Mouse (Mus musculus) kidney, postnatal 14 days (tissue): ENCODE measurements around the gene Tmem30a.

Experiments
- DNase-seq: peaks from one replicate; pipeline ENCODE4 v3.0.0; 2022; ENCODE audit warnings: mixed read lengths

Gene Tmem30a

DNA sequence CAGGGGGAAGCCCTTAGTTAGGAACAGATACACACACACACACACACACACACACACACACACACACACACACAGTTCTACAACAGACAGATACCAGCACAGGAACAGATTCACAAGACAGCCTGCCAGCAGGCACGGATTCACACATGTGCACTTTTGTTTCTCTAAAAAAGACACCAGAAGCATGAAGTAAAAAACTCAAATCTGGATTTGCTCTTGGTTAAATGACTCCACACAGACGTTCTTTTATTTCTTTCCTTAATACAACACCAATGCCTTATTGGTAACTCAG is 7.6 kb downstream of the Tmem30a start:
- no peak for DNase-seq

- no peak for DNase-seq
Measured at GRCm38 (mm10) chr9:79784934-79785793, 8.1 kb downstream of the Tmem30a start.

GRCm38 (mm10) chr9:79784439-79784838 is 8.9 kb downstream of the Tmem30a start:
- no peak for DNase-seq

DNA sequence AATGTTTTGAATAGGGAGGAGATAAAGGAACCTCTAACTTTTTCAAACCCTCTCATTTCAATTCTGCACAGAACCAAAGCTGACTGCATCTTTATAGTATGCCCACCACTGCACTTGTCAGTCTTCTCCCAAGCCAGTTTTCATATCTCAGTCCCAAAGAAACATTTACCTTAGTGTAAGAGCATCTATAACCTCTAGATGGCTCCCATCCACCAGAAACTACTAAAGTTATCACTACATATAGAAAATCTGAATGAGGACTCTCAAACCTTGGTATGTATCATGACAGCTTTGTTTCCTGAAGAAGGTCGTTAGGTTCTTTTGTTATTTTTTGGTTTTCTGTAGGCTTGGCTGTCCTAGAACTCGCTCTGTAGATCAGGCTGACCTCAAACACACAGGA is 14.0 kb downstream of the Tmem30a start:
- no peak for DNase-seq

GRCm38 (mm10) chr9:79766991-79767545 is 26.2 kb downstream of the Tmem30a start:
- DNase-seq, result peak; percentile 25

GRCm38 (mm10) chr9:79765329-79765728 is 28.0 kb downstream of the Tmem30a start:
- peak; percentile 18 for DNase-seq

DNA sequence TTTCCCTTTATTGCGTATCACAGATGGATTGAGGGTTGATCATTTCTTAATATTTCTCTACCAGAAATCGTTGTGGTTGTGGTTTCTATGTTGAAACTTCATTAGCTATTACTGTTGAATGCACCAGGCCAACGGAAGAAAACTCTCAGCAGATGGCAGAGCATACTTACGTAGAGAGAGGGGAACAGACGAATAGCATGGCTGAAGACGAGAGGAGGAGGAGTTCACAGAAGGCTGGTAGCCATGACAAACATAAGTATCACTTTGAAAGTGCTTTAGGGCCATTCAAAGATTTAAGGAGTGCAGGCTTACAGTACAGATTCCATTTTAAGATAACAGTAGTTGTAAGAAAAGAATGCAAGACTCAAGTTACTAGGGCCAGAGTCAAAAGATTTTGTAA is 30.8 kb downstream of the Tmem30a start:
- DNase-seq, result no peak

GRCm38 (mm10) chr9:79760076-79760475 is 33.2 kb downstream of the Tmem30a start:
- DNase-seq, result no peak

DNA sequence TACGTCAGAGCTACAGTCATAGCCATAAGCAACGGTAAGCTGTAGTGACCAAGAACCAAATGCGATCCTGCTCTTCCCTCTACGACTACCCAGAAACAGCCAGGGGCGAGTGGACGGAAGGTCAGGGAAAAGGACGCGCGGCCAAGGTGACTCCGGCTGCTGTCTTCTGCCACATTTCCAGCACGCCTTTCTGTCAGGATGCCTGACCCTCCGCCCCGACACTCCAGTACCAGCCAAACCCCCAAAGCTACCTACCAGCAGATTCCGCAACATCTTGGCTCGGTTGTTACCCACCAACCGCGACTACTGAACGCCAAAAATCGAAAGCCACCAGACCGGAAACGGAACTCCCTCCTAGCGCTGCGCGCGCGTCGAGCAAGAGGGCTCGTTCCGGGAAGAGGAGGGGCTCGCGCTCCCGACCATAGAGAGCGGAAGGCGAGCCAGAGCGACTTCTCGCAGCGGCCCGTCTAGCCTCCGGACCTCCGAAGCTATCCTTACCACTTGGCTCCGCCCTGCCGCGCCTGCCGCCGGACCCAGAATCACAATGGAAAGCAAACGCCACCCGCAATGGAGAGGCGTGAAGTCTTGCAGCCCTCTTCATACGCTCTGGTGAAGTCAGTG is 33.8 kb downstream of the Tmem30a start, which contains the start of gene Cox7a2:
Gene Cox7a2, minus strand, starts transcription at position 494 of the 621 bp plus-strand sequence.
- peak; percentile 98 for DNase-seq

- no peak for DNase-seq
Measured at GRCm38 (mm10) chr9:79755311-79755710, 38.0 kb downstream of the Tmem30a start.

GRCm38 (mm10) chr9:79751846-79752245 is 41.5 kb downstream of the Tmem30a start:
- DNase-seq, result no peak

DNA sequence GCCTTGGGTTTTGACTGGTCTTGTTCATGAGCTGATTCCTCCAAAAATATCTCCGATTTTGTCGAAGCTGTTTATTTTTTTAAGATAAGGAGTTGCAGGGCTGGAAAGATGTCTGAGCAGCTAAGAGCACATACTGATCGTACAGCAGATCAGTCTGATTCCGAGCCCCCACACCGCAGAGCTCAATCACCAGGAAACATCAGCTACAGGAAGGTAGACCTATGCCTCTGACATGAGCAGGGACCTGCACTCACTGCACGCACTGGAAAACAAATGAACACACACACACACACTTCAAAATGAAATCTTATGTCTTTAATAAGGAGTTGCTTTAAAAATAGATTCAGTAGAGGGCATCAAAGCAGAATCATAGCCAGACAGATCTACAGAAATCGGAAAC is 42.6 kb downstream of the Tmem30a start:
- DNase-seq, result no peak

- no peak for DNase-seq
Measured at GRCm38 (mm10) chr9:79745036-79745435, 48.3 kb downstream of the Tmem30a start.

DNA sequence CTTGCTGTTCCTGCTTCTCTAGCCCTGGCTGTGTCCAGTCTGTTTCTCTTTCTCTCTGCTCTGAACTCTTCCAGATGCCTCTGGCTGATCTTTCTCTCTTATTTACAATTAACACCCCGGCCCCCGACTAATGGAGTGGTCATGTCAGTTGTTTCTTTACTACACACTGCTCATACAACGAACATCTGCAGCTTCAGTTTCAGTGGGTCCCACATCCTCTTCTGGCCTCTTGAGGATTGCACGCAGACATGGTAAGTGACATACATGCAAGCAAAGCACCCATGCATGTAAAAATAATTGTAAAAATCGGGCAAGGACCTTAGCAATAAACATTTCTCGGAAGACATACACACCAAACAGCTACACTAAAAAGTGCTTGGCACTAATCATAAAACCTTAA is 57.7 kb downstream of the Tmem30a start:
- DNase-seq, result no peak

DNA sequence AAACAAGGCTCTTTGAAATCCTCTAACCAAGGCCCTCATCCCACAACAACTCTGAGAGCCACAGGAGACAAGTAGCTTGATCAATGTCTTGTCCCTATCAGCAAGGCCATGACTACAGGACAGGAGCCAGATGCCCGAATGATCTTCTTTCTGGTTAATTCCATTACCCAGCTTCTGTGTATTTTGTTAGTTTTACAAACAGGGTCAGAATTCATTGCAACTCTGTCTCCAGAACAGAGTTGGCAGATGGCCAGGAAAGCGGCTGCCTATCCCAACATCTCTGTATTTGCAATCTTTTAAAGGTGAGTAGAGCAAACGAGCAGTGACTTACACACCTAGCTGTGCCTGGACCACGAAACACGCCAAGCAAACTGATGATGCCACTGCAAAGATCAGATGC is 63.0 kb downstream of the Tmem30a start:
- no peak for DNase-seq

- DNase-seq, result peak; percentile 53
Measured at GRCm38 (mm10) chr9:79723090-79723489, 70.2 kb downstream of the Tmem30a start.

DNA sequence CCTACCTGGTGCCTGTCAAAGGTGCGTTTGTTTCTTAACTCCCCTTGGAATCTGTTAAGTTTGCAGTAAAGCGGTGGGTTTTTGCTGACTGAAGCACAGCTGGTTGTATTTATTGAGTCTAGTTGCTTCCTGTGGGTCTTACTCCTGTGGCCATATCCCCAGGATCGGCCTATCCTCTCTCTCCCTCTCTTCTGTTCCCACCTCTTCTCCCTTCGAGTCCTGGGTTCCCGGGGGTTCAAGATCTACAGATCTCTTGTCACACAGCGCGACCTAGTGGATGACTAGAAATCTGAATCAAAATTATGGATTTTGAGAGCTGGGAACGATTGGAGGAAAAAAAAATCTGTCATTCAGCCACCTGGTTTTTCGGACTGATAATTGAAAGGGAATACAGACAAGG is 72.3 kb downstream of the Tmem30a start:
- peak; percentile 63 for DNase-seq

GRCm38 (mm10) chr9:79720143-79720542 is 73.2 kb downstream of the Tmem30a start:
- no peak for DNase-seq

DNA sequence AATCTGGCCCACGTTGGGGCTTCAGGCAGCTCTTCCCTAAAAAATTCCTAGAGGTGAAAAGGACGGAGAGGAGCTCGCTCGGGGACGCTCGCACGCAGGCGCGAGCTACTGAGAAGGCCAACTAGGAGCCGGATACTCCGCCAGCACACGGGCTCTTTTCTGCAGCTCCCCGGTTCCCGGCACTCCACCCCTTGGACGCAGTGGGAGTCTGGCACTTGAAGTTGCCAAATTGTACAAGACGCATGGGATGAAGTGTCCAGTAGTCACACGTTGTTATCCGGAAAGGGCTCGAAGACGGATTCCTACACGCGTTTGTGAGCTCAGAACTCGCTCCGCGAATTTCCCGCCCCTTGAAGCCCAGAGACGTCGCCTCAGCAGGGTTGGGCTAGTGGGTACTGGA is 73.9 kb downstream of the Tmem30a start:
- DNase-seq, result no peak
